Comparison of ENCODE assay signal across 12 mouse cellular contexts in genomic region chr1:134110979-134111378, GRCm38 (mm10). TPM values are rescaled to one million over a fixed set of nuclear protein-coding genes. Genes with fewer than 3 reads are reported as not detected.
A peak's percentile ranks its signal among the peaks of the same experiment; 100 is the strongest.
DNase-seq lines count a peak whose midpoint lies in the region; ATAC-seq and TF ChIP-seq lines count a peak whose summit lies in the region.
"Had no signal": no experiment of that assay in that cellular context is flagged by ENCODE, and none has a peak within 500 bp of the region (broad histone marks: within the 10 kb centered on the region; RNA-seq: fewer than 3 reads in every experiment).

Gene Chit1 (plus strand): TSS chr1:134111242.

- H3K4me2 ChIP-seq in lung, postnatal 0 days (replicated peaks; ENCODE audit: low read depth, low read length) = no peak within 1 kb of the TSS
- H3K4me2 ChIP-seq in liver, embryonic 11.5 days = peak within 1 kb of the TSS; percentile 35
- no peak within 1 kb of the TSS for H3K4me2 ChIP-seq in forebrain, embryonic 12.5 days

- WGBS in lung, postnatal 0 days = 68% methylated on average over 4 of the region's 4 CpGs
- WGBS in liver, embryonic 11.5 days = 59% methylated on average over 4 of the region's 4 CpGs
- WGBS in forebrain, embryonic 12.5 days = 77% methylated on average over 4 of the region's 4 CpGs

- peak; percentile 61 for DNase-seq in lung, postnatal 0 days (ENCODE audit: low spot score)
- DNase-seq in lung, postnatal 14 days = no peak
- DNase-seq in R1 (ENCODE audit: low read depth, low spot score) = peak; percentile 65
- no peak for DNase-seq in liver, embryonic 11.5 days (ENCODE audit: low spot score)
- no peak for DNase-seq in ovary, adult 18-20 months (ENCODE audit: low spot score)
- DNase-seq in thymus, postnatal 25 days = no peak
- DNase-seq: cerebellum, adult 9-11 months; kidney, adult 9 months had no signal

- H3K27me3 ChIP-seq in lung, postnatal 0 days (replicated peaks; ENCODE audit: insufficient read depth, low read length) = no peaks in the 10 kb centered on the region
- H3K27me3 ChIP-seq in liver, embryonic 11.5 days (replicated peaks; ENCODE audit: control insufficient read depth, insufficient read depth, low read length) = no peaks in the 10 kb centered on the region; the same call in 1 of the 2 replicates
- H3K27me3 ChIP-seq in forebrain, embryonic 12.5 days = peaks cover 7% of the 10 kb centered on the region; the same call in 1 of the 2 replicates

- H3K4me1 ChIP-seq in lung, postnatal 0 days (ENCODE audit: insufficient read depth, low read depth, low read length) = no peaks in the 10 kb centered on the region
- H3K4me1 ChIP-seq in liver, embryonic 11.5 days (replicated peaks; ENCODE audit: control insufficient read depth, insufficient read depth, low read length) = peaks cover 4% of the 10 kb centered on the region
- H3K4me1 ChIP-seq in forebrain, embryonic 12.5 days = peaks cover 13% of the 10 kb centered on the region

- no peak for ATAC-seq in lung, postnatal 0 days
- peak; percentile 72 for ATAC-seq in liver, embryonic 11.5 days (replicated peaks; ENCODE audit: low FRiP score)
- 0 out of 2 replicates have a peak, but pooled peaks have one; percentile 30 for ATAC-seq in neutrophil, adult 5-6 weeks (ENCODE audit: extremely low read depth, insufficient number of reproducible peaks, low FRiP score, poor library complexity, severe bottlenecking)
- ATAC-seq in forebrain, embryonic 12.5 days (ENCODE audit: low FRiP score) = no peak

- peak; percentile 49 for TF ChIP-seq CTCF in lung, postnatal 0 days (IDR thresholded peaks at IDR 0.05)

- no peak within 1 kb of the TSS for H3K9ac ChIP-seq in lung, postnatal 0 days (replicated peaks; ENCODE audit: low read depth)
- 0 out of 2 replicates have a peak within 1 kb of the TSS, but pooled peaks have one; percentile 14 for H3K9ac ChIP-seq in liver, embryonic 11.5 days (ENCODE audit: low read depth, low read length)
- no peak within 1 kb of the TSS for H3K9ac ChIP-seq in forebrain, embryonic 12.5 days

- TF ChIP-seq EP300 in lung, postnatal 0 days (IDR thresholded peaks at IDR 0.05) = no peak

- H3K36me3 ChIP-seq in lung, postnatal 0 days (ENCODE audit: insufficient read depth, low read length) = no peaks in the 10 kb centered on the region
- no peaks in the 10 kb centered on the region for H3K36me3 ChIP-seq in liver, embryonic 11.5 days (ENCODE audit: control insufficient read depth, insufficient read depth, low read length)
- H3K36me3 ChIP-seq in forebrain, embryonic 12.5 days (replicated peaks) = no peaks in the 10 kb centered on the region

- H3K4me3 ChIP-seq in lung, postnatal 0 days (ENCODE audit: low read depth, low read length) = no peak within 1 kb of the TSS
- no peak within 1 kb of the TSS for H3K4me3 ChIP-seq in liver, embryonic 11.5 days (ENCODE audit: low read depth, low read length)
- no peak within 1 kb of the TSS for H3K4me3 ChIP-seq in forebrain, embryonic 12.5 days (replicated peaks)

- no peaks in the 10 kb centered on the region for H3K9me3 ChIP-seq in lung, postnatal 0 days (ENCODE audit: low read length)
- no peaks in the 10 kb centered on the region for H3K9me3 ChIP-seq in liver, embryonic 11.5 days (ENCODE audit: control insufficient read depth, low read length)
- no peaks in the 10 kb centered on the region for H3K9me3 ChIP-seq in forebrain, embryonic 12.5 days

- no peak within 1 kb of the TSS for H3K27ac ChIP-seq in lung, postnatal 0 days (ENCODE audit: low read length)
- peak within 1 kb of the TSS; percentile 68 for H3K27ac ChIP-seq in liver, embryonic 11.5 days (ENCODE audit: low read depth, low read length)
- H3K27ac ChIP-seq in forebrain, embryonic 12.5 days = no peak within 1 kb of the TSS

RNA-seq across cellular contexts. Expression of gene Chit1, which starts in this region (rescaled TPM):
- polyA plus RNA-seq in lung, postnatal 0 days (2015; fragmentation: Nextera tagmentation; extraction: Ambion mirVana) = 0.29 TPM in 1 of 2 replicates, not detected in the other
- not detected in 2 replicates for polyA plus RNA-seq in liver, embryonic 11.5 days (2014; fragmentation: Nextera tagmentation; extraction: Ambion mirVana)
- total RNA-seq in neutrophil, adult 5-6 weeks (2017) = 0.35 TPM in 1 of 2 replicates, not detected in the other
- not detected in 2 replicates for polyA plus RNA-seq in forebrain, embryonic 12.5 days (2016; fragmentation: Nextera tagmentation; extraction: Ambion mirVana)
- total RNA-seq: heart, postnatal 25 days had no signal
- polyA plus RNA-seq: limb, embryonic 11.5 days had no signal

Comparison
In these comparisons a context has a peak if more than half of its experiments do, and no peak if none do; other contexts are left out.
1. Peak in DNase-seq in lung, postnatal 0 days; RNA of the gene not detected or under 1 TPM.
2. Peak in ATAC-seq, H3K27ac ChIP-seq, H3K9ac ChIP-seq and H3K4me2 ChIP-seq in liver, embryonic 11.5 days; RNA of the gene not detected or under 1 TPM.
3. Peak in ATAC-seq in neutrophil, adult 5-6 weeks; RNA of the gene not detected or under 1 TPM.